Mouse (Mus musculus) liver, postnatal 0 days (tissue): Measurements from ENCODE around the gene Ntm.

ENCODE experiments used
- CTCF ChIP-seq: sonication (generic); IDR thresholded peaks from 2 replicates; pipeline ENCODE4 v1.5.1; 2016; ENCODE audit warnings: antibody characterized with exemption, low read depth
- EP300 ChIP-seq: IDR thresholded peaks from 2 replicates; pipeline ENCODE4 v1.6.1; 2016; ENCODE audit warnings: antibody characterized with exemption, low read depth, mild to moderate bottlenecking

DNA sequence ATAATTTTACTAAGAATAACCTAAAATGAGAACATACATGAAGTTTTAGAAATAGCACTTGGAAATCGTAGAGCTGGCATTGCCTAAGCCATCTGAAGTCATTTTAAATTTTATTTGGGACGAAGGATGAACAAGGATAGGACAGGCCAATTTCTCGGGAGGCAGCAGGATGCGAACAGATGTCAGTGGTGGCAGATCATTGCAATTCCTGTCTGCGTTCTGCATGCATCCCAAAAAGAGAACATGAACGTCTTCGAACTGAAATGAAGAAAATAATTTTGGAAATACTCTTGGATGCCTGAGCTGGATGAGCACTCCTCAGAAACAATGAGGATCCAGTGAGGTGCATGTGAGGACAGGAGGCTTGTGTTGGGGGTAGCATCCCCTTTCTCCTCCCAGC, 506.9 kb downstream of the Ntm start:
- no peak for TF ChIP-seq CTCF
- no peak for TF ChIP-seq EP300
